In the genomic region with DNA sequence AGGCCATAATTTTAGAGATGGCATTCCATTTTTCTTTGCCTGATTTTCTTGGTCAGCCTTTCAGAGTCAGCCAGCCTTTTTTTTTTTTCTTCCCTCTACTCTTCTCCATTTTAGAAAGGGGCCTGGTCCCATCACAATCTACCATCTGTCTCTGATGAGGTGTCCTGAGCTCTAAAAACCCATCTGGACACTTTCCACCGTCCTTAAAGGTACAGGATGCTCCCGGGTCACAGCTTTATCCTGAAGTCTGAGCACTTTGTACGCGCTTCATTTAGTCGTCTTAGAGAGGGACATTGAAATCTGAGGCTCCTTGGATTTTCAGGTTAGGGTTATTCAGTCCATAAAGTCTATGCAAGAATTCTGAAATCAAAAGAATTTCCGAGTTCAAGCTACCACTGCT, we compare ENCODE assay signal across 23 mouse cellular contexts.
DNase-seq lines count a peak whose midpoint lies in the region; ATAC-seq and TF ChIP-seq lines count a peak whose summit lies in the region.
"Had no signal": no experiment of that assay in that cellular context is flagged by ENCODE, and none has a peak within 500 bp of the region (broad histone marks: within the 10 kb centered on the region; RNA-seq: fewer than 3 reads in every experiment).

No protein-coding gene starts in this region.

- TF ChIP-seq CTCF in cerebellum, adult 2 months (IDR thresholded peaks at IDR 0.05; ENCODE audit: borderline replicate concordance, insufficient read depth, low read depth, low read length), result no peak
- no peak for TF ChIP-seq CTCF in layer of hippocampus, adult 2 months (conservative IDR thresholded peaks at IDR 0.05)

- H3K27me3 ChIP-seq in cerebellum, adult 2 months (ENCODE audit: control insufficient read depth, insufficient read depth, low read length), result no peaks in the 10 kb centered on the region
- H3K27me3 ChIP-seq: forebrain, embryonic 13.5 days; heart, embryonic 13.5 days had no signal

- TF ChIP-seq POLR2A in cerebellum, adult 2 months (IDR thresholded peaks at IDR 0.05; ENCODE audit: borderline replicate concordance, insufficient read depth, low read length), result no peak

- whole genome bisulfite sequencing in cerebellum, adult 2 months, result 16% methylated on average over 6 of the region's 6 CpGs

- peaks cover 67% of the 10 kb centered on the region for H3K4me1 ChIP-seq in cerebellum, adult 2 months (ENCODE audit: control insufficient read depth, insufficient read depth, low read length)

- no peak overlapping the region for H3K4me3 ChIP-seq in cerebellum, adult 2 months (replicated peaks; ENCODE audit: insufficient read depth, low read depth, low read length)
- H3K4me3 ChIP-seq in layer of hippocampus, adult 2 months, result no peak overlapping the region
- H3K4me3 ChIP-seq: forebrain, embryonic 10.5 days; forebrain, embryonic 13.5 days; heart, adult 2 months; heart, embryonic 10.5 days; heart, embryonic 13.5 days had no signal

- ATAC-seq in cerebellum, adult (ENCODE audit: insufficient number of reproducible peaks, low FRiP score, low TSS enrichment), result peak; percentile 38; the same call in 1 of the 2 replicates
- ATAC-seq: activated CD4-positive, CD25-positive, alpha-beta regulatory T cell, adult 4 months; forebrain, embryonic 13.5 days; forebrain, embryonic 16.5 days; intestine, postnatal 0 days had no signal

- H3K27ac ChIP-seq in cerebellum, adult 2 months (ENCODE audit: insufficient read depth, low read length), result peak overlapping the region; percentile 89
- H3K27ac ChIP-seq in layer of hippocampus, adult 2 months, result peak overlapping the region; percentile 11; the same call in 1 of the 2 replicates
- H3K27ac ChIP-seq: forebrain, embryonic 10.5 days; forebrain, embryonic 13.5 days; heart, adult 2 months; heart, embryonic 13.5 days; hindbrain, embryonic 14.5 days had no signal

- DNase-seq in cerebellum, adult 11 months, result no peak
- peak in 1 of 2 experiments; percentile 85 for DNase-seq in cerebellum, adult 2 months
- DNase-seq in cerebellum, postnatal 36 days, result no peak
- DNase-seq in layer of hippocampus, adult 2 months (ENCODE audit: low spot score in 2 of 2), result no peak
- no peak for DNase-seq in layer of hippocampus, adult 11-12 months (ENCODE audit: low spot score)
- DNase-seq in spleen, postnatal 10 days (ENCODE audit: low spot score in 2 of 2), result no peak
- no peak for DNase-seq in kidney, adult 18-20 months
- DNase-seq: adrenal gland, adult 8-10 months; adrenal gland, postnatal 36 days; gastrocnemius, postnatal 10 days; gastrocnemius, postnatal 36 days; heart, adult 2 months; heart, postnatal 14 days; heart, postnatal 4 days had no signal
